Mouse (Mus musculus) midbrain, embryonic 10.5 days (tissue): ENCODE results near the gene Rnaseh1. TPM values are rescaled to one million over a fixed set of nuclear protein-coding genes. Genes with fewer than 3 reads are reported as not detected.

ENCODE experiments used
- DNase-seq: peaks from one replicate; pipeline ENCODE4 v3.0.0-alpha.2; 2017; ENCODE audit warnings: low spot score
- H3K27ac ChIP-seq: fragments of 300-500 bp; sonication (generic); replicated peaks from 2 replicates; pipeline ENCODE4 v1.5.1; 2016; ENCODE audit warnings: mild to moderate bottlenecking
- H3K27me3 ChIP-seq: fragments of 300-500 bp; sonication (generic); 2 replicates; pipeline ENCODE4 v1.6.1; 2016; ENCODE audit warnings: low read depth, mild to moderate bottlenecking; ENCODE audit not compliant: poor library complexity, severe bottlenecking
- H3K36me3 ChIP-seq: fragments of 300-500 bp; sonication (generic); 2 replicates; pipeline ENCODE4 v1.6.1; 2016; ENCODE audit warnings: mild to moderate bottlenecking, moderate library complexity
- H3K4me1 ChIP-seq: fragments of 300-500 bp; sonication (generic); 2 replicates; pipeline ENCODE4 v1.6.1; 2016
- H3K4me3 ChIP-seq: fragments of 300-500 bp; sonication (generic); 2 replicates; pipeline ENCODE4 v1.5.1; 2016; ENCODE audit warnings: mild to moderate bottlenecking, moderate library complexity
- H3K9me3 ChIP-seq: fragments of 300-500 bp; sonication (generic); replicated peaks from 2 replicates; pipeline ENCODE4 v1.6.1; 2016; ENCODE audit warnings: mild to moderate bottlenecking
- WGBS: fragments of 180-500 bp; shearing (Covaris S2); methylation state at CpG from one replicate; pipeline ENCODE4 v1.1.7; 2016; 5-methylcytosine and 5-hydroxymethylcytosine counted together
- polyA plus RNA-seq: library from polyadenylated mRNA; unstranded; fragments of >200 nt; fragmentation: Nextera tagmentation; extraction: Ambion mirVana; gene quantifications from 2 replicates; pipeline ENCODE4 v1.2.1, GENCODE M21; 2016

The Rnaseh1 gene
- polyA plus RNA-seq, 1 experiment from 2014 or later: 34.1 TPM

GRCm38 (mm10) chr12:28675925-28676209 is 26.5 kb downstream of the Rnaseh1 start:
- Histone ChIP-seq H3K9me3 (no peaks in the 10 kb centered on the region), H3K4me1 (peaks cover 17% of the 10 kb centered on the region), H3K27me3 (no peaks in the 10 kb centered on the region), H3K36me3 (peaks cover 26% of the 10 kb centered on the region), H3K4me3 (peak overlapping the region; percentile 64), H3K27ac (peak overlapping the region; percentile 92)
- 72% methylated on average over 5 of the region's 5 CpGs for WGBS
- peak; percentile 18 for DNase-seq

GRCm38 (mm10) chr12:28684674-28685073 is 35.3 kb downstream of the Rnaseh1 start:
- H3K27ac ChIP-seq: no peak overlapping the region
- no peak for DNase-seq
- H3K36me3 ChIP-seq: peaks cover 41% of the 10 kb centered on the region
- no peak overlapping the region for H3K4me3 ChIP-seq
- no peaks in the 10 kb centered on the region for H3K27me3 ChIP-seq
- peaks cover 10% of the 10 kb centered on the region for H3K4me1 ChIP-seq
- 80% methylated on average over 1 of the region's 1 CpGs for WGBS
- H3K9me3 ChIP-seq: no peaks in the 10 kb centered on the region

DNA sequence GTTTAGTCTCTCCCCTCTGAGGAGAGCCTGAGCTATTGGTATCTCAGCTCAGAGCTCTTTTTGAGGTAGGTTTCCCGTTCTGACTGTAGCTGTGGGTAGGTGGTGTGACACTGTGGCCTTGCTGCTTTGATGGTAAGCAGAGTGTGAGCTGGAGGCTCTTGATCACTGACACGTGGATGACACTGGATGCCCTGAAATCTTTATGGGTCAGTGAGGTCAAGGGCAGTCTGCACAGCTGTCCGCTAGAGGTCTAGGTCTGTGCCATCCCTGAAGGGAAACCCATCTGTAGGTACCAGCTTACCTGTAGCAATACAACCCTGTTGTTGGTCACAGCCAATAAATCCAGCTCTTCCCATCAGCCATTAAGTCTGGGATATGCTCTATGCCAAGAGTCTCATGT is 36.4 kb downstream of the Rnaseh1 start:
- no peak overlapping the region for H3K4me3 ChIP-seq
- DNase-seq: no peak
- H3K4me1 ChIP-seq: peaks cover 10% of the 10 kb centered on the region
- no peaks in the 10 kb centered on the region for H3K27me3 ChIP-seq
- WGBS: 72% methylated on average over 3 of the region's 3 CpGs
- peaks cover 48% of the 10 kb centered on the region for H3K36me3 ChIP-seq
- H3K9me3 ChIP-seq: no peaks in the 10 kb centered on the region
- no peak overlapping the region for H3K27ac ChIP-seq

- DNase-seq: no peak
- H3K9me3 ChIP-seq: no peaks in the 10 kb centered on the region
- H3K36me3 ChIP-seq: peaks cover 48% of the 10 kb centered on the region
- WGBS: 76% methylated on average over 8 of the region's 8 CpGs
- H3K4me3 ChIP-seq: no peak overlapping the region
- peaks cover 10% of the 10 kb centered on the region for H3K4me1 ChIP-seq
- H3K27ac ChIP-seq: no peak overlapping the region
- H3K27me3 ChIP-seq: no peaks in the 10 kb centered on the region
These were observed 36.9 kb downstream of the Rnaseh1 start for GRCm38 (mm10) chr12:28686199-28686879.

DNA sequence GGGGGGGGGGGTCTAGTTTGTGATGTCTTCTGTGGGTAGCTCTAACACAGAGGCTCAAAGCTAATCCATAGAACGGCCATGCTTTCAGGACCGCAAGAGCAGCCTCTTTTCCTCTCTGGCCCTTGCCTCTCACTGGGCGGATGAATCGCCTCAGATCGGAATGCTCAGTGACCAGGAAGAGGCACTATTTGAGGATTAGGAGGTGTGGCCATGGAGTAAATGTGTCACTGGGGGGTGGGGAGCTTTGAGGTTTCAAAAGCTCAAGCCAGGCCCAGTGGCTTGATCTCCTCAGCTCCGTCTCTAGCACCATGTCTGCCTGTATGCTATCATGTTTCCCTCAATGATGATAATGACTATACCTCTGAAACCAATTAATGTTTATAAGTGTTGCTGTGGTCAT is 39.6 kb downstream of the Rnaseh1 start:
- 67% methylated on average over 6 of the region's 6 CpGs for WGBS
- H3K27me3 ChIP-seq: no peaks in the 10 kb centered on the region
- no peaks in the 10 kb centered on the region for H3K9me3 ChIP-seq
- H3K27ac ChIP-seq: no peak overlapping the region
- peaks cover 10% of the 10 kb centered on the region for H3K4me1 ChIP-seq
- peaks cover 42% of the 10 kb centered on the region for H3K36me3 ChIP-seq
- no peak for DNase-seq
- no peak overlapping the region for H3K4me3 ChIP-seq

DNA sequence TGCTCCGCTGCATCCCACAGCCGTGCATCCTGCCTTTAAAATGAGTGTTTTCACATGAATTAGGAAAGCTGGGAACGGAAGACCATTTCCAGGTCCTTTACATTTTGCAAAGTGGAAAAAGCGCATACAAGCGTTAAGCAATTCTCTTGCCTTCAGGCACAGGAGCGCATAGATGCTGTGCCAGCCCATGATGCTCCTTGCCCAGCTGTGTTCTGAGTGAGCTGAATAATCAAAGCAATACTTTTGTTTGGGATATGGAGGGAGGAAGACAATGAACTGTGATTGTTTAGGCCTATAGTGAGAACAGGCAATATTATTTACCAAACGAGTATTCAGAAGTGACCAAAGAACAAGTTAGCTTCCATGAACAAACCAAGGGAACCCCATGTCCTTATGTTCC is 41.3 kb downstream of the Rnaseh1 start:
- Histone ChIP-seq H3K4me3 (no peak overlapping the region), H3K36me3 (peaks cover 52% of the 10 kb centered on the region), H3K27me3 (no peaks in the 10 kb centered on the region), H3K4me1 (peaks cover 9% of the 10 kb centered on the region), H3K27ac (no peak overlapping the region), H3K9me3 (no peaks in the 10 kb centered on the region)
- DNase-seq: no peak
- 94% methylated on average over 7 of the region's 7 CpGs for WGBS

GRCm38 (mm10) chr12:28693738-28694137 is 44.3 kb downstream of the Rnaseh1 start:
- 83% methylated on average over 3 of the region's 3 CpGs for WGBS
- H3K36me3 ChIP-seq: peaks cover 60% of the 10 kb centered on the region
- no peak for DNase-seq
- H3K4me3 ChIP-seq: no peak overlapping the region
- H3K9me3 ChIP-seq: no peaks in the 10 kb centered on the region
- H3K4me1 ChIP-seq: peaks cover 11% of the 10 kb centered on the region; the same call in 1 of the 2 replicates
- H3K27me3 ChIP-seq: no peaks in the 10 kb centered on the region
- H3K27ac ChIP-seq: no peak overlapping the region

GRCm38 (mm10) chr12:28694231-28694630 is 44.8 kb downstream of the Rnaseh1 start:
- no peak overlapping the region for H3K4me3 ChIP-seq
- H3K36me3 ChIP-seq: peaks cover 55% of the 10 kb centered on the region
- 92% methylated on average over 2 of the region's 2 CpGs for WGBS
- H3K27ac ChIP-seq: no peak overlapping the region
- DNase-seq: no peak
- H3K4me1 ChIP-seq: peaks cover 11% of the 10 kb centered on the region; the same call in 1 of the 2 replicates
- H3K27me3 ChIP-seq: no peaks in the 10 kb centered on the region
- no peaks in the 10 kb centered on the region for H3K9me3 ChIP-seq

DNA sequence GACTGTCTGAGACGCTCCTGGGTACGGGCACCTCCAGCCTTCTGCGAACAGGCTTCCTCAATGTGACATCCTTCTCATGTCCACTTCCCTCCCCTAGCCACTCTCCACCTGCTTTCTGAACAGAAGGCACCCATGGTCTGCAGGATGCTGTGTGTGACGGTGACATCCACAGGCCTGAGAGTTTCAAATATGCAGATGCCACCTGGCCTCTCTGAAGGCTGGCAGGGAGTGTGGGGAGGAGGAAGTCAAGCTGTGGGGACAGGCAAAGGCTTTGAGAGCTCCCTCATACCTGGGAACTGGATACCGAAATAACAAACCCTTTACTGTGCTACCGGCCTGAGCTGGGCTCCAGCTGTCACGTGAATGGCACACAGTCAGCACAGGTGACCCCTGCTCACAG is 45.4 kb downstream of the Rnaseh1 start:
- Histone ChIP-seq H3K4me1 (peaks cover 11% of the 10 kb centered on the region), H3K4me3 (no peak overlapping the region), H3K27me3 (no peaks in the 10 kb centered on the region), H3K36me3 (peaks cover 50% of the 10 kb centered on the region), H3K9me3 (no peaks in the 10 kb centered on the region), H3K27ac (no peak overlapping the region)
- DNase-seq: no peak
- WGBS: 92% methylated on average over 7 of the region's 7 CpGs

GRCm38 (mm10) chr12:28697821-28698595 is 48.6 kb downstream of the Rnaseh1 start:
- WGBS: 72% methylated on average over 14 of the region's 14 CpGs
- Histone ChIP-seq H3K9me3 (no peaks in the 10 kb centered on the region), H3K27ac (no peak overlapping the region; the same call in 1 of the 2 replicates), H3K4me1 (peaks cover 21% of the 10 kb centered on the region), H3K36me3 (peaks cover 29% of the 10 kb centered on the region), H3K4me3 (no peak overlapping the region), H3K27me3 (peaks cover 5% of the 10 kb centered on the region)
- no peak for DNase-seq

DNA sequence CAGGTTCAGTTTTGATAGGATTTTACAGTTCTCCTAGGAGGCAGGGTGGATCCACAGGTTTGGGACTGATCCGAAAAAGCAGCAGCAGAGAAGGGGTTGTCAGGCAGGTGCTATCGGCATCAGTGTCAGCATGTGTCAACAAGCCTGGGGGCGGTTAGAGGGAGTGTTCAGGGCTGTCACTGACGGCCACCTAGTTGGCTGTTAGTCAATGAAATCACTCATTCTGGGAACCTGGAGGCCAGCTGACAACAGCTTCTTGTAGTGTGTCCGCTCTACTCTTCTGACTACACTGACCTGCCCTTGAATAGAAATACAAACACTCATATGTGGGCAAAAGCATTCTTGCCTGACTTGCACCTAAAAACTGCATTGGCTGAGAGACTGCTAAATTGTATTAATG is 49.7 kb downstream of the Rnaseh1 start:
- 90% methylated on average over 5 of the region's 5 CpGs for WGBS

DNA sequence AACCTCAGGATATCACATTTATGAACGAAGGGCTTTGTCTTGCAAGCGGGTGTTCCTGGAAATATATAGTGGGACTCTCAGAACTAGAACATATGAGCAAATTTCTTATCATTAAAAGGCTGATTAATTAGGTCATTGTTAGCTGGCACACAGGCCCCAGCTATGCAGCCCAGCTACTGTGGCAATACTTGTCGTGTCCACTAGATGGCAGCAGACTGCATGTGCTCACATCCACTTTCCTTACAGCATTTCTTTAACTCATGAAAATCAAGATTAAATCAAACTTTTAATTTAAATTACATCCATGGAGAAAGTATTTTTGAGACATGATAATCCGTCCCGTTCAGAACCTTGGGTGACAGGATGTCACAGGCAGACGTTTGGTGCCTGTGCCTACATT is 50.3 kb downstream of the Rnaseh1 start:
- Histone ChIP-seq H3K36me3 (peaks cover 26% of the 10 kb centered on the region), H3K4me3 (no peak overlapping the region), H3K27ac (peak overlapping the region; percentile 78), H3K9me3 (no peaks in the 10 kb centered on the region), H3K27me3 (peaks cover 5% of the 10 kb centered on the region), H3K4me1 (peaks cover 33% of the 10 kb centered on the region)
- DNase-seq: peak; percentile 60
- WGBS: 11% methylated on average over 6 of the region's 6 CpGs

More for the DNA sequence above, 49.7 kb downstream of the Rnaseh1 start:
- Histone ChIP-seq H3K27me3 (peaks cover 5% of the 10 kb centered on the region), H3K4me3 (no peak overlapping the region), H3K9me3 (no peaks in the 10 kb centered on the region), H3K36me3 (peaks cover 31% of the 10 kb centered on the region), H3K27ac (no peak overlapping the region), H3K4me1 (peaks cover 27% of the 10 kb centered on the region)
- DNase-seq: no peak

DNA sequence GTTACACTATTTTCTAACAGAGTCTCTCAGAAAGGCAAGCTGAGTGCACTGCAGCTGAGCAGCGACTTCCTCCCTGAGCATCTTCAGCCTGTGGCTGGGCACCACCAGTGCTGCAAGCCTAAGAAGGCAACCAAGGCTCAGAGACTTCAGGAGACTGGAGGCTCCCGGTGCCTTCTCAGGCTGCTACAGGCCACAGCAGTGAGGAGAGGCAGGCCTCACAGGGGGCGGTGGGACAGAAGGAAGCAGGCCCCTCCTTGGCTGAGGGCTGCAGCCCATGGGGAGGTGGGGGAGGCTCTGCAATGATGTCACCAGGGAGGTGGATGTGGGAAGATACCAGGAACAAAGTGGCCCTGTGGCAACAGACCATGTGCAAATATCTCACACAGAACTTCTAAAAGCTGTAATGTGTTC is 50.7 kb downstream of the Rnaseh1 start:
- Histone ChIP-seq H3K27ac (peak overlapping the region; percentile 78), H3K9me3 (no peaks in the 10 kb centered on the region), H3K4me1 (peaks cover 37% of the 10 kb centered on the region), H3K27me3 (peaks cover 5% of the 10 kb centered on the region), H3K4me3 (no peak overlapping the region), H3K36me3 (peaks cover 23% of the 10 kb centered on the region)
- no peak for DNase-seq
- WGBS: 43% methylated on average over 3 of the region's 3 CpGs
